Mouse (Mus musculus): ENCODE results near the gene Cops6. TPM values are rescaled to one million over a fixed set of nuclear protein-coding genes. Genes with fewer than 3 reads are reported as not detected.

The Cops6 gene
- polyA plus RNA-seq, 1 experiment from 2014 or later, result 242 TPM

MicroRNAs within 50 kb of the gene (microRNA counts, 519-probe panel; counts per million panel counts)
- microRNA mmu-miR-106b, result 6,516 counts per million, percentile 91 among the panel's probes with 10 or more counts
- 6,992 counts per million, percentile 93 among the panel's probes with 10 or more counts for microRNA mmu-miR-25
- microRNA mmu-miR-93, result 6,297 counts per million, percentile 90 among the panel's probes with 10 or more counts

Small RNAs within 50 kb of the gene (microRNA-seq; reads per million reads assigned to microRNA genes)
- gene Mir106b, result 3,860 reads per million, percentile 90 among the genes with 10 or more reads in this experiment
- gene Mir25, result 526 reads per million, percentile 74 among the genes with 10 or more reads in this experiment
- gene Mir93, result 5,507 reads per million, percentile 93 among the genes with 10 or more reads in this experiment

Other genes starting within 250 kb of the Cops6 start
- gene Cyp3a13, start 239.5 kb upstream of the Cops6 start, polyA plus RNA-seq (2014; fragmentation: Nextera tagmentation; extraction: Ambion mirVana), result not detected in 2 replicates
- 0.11 TPM in 1 of 2 replicates, not detected in the other for gene Gjc3, start 198.0 kb upstream of the Cops6 start, polyA plus RNA-seq (2014; fragmentation: Nextera tagmentation; extraction: Ambion mirVana)
- not detected in 2 replicates for gene Azgp1, start 179.6 kb upstream of the Cops6 start, polyA plus RNA-seq (2014; fragmentation: Nextera tagmentation; extraction: Ambion mirVana)
- gene Smok3a, start 139.8 kb upstream of the Cops6 start, polyA plus RNA-seq (2014; fragmentation: Nextera tagmentation; extraction: Ambion mirVana), result not detected in 2 replicates
- gene Smok3b, start 139.6 kb upstream of the Cops6 start, polyA plus RNA-seq (2014; fragmentation: Nextera tagmentation; extraction: Ambion mirVana), result not detected in 2 replicates
- not detected in 2 replicates for gene Smok3c, start 107.9 kb upstream of the Cops6 start, polyA plus RNA-seq (2014; fragmentation: Nextera tagmentation; extraction: Ambion mirVana)
- 13.3 and 13.8 TPM in 2 replicates for gene Zkscan1, start 76.0 kb upstream of the Cops6 start, polyA plus RNA-seq (2014; fragmentation: Nextera tagmentation; extraction: Ambion mirVana)
- 40.0 and 40.4 TPM in 2 replicates for gene Zscan21, start 44.2 kb upstream of the Cops6 start, polyA plus RNA-seq (2014; fragmentation: Nextera tagmentation; extraction: Ambion mirVana)
- 10.3 and 10.4 TPM in 2 replicates for gene Zfp113, start 5.3 kb upstream of the Cops6 start, polyA plus RNA-seq (2014; fragmentation: Nextera tagmentation; extraction: Ambion mirVana)
- 9.4 and 9.6 TPM in 2 replicates for gene Ap4m1, start 10.9 kb downstream of the Cops6 start, polyA plus RNA-seq (2014; fragmentation: Nextera tagmentation; extraction: Ambion mirVana)
- 89.0 and 102 TPM in 2 replicates for gene Mcm7, start 11.4 kb downstream of the Cops6 start, polyA plus RNA-seq (2014; fragmentation: Nextera tagmentation; extraction: Ambion mirVana)
- 65.2 and 66.0 TPM in 2 replicates for gene Taf6, start 26.4 kb downstream of the Cops6 start, polyA plus RNA-seq (2014; fragmentation: Nextera tagmentation; extraction: Ambion mirVana)
- gene Cnpy4, start 26.4 kb downstream of the Cops6 start, polyA plus RNA-seq (2014; fragmentation: Nextera tagmentation; extraction: Ambion mirVana), result 18.5 and 22.8 TPM in 2 replicates
- gene Mblac1, start 33.2 kb downstream of the Cops6 start, polyA plus RNA-seq (2014; fragmentation: Nextera tagmentation; extraction: Ambion mirVana), result 6.1 and 6.5 TPM in 2 replicates
- not detected in 2 replicates for gene Nxpe5, start 64.8 kb downstream of the Cops6 start, polyA plus RNA-seq (2014; fragmentation: Nextera tagmentation; extraction: Ambion mirVana)
- gene Lamtor4, start 94.4 kb downstream of the Cops6 start, polyA plus RNA-seq (2014; fragmentation: Nextera tagmentation; extraction: Ambion mirVana), result 80.5 and 93.6 TPM in 2 replicates
- gene BC037034, start 103.0 kb downstream of the Cops6 start, polyA plus RNA-seq (2014; fragmentation: Nextera tagmentation; extraction: Ambion mirVana), result 2.9 and 3.3 TPM in 2 replicates
- 0.57 and 0.75 TPM in 2 replicates for gene Gal3st4, start 111.8 kb downstream of the Cops6 start, polyA plus RNA-seq (2014; fragmentation: Nextera tagmentation; extraction: Ambion mirVana)
- 0.05 TPM in 1 of 2 replicates, not detected in the other for gene Gm43720, start 118.9 kb downstream of the Cops6 start, polyA plus RNA-seq (2014; fragmentation: Nextera tagmentation; extraction: Ambion mirVana)
- gene Gpc2, start 118.9 kb downstream of the Cops6 start, polyA plus RNA-seq (2014; fragmentation: Nextera tagmentation; extraction: Ambion mirVana), result 1.3 and 1.5 TPM in 2 replicates
- 2.0 and 2.1 TPM in 2 replicates for gene Stag3, start 119.2 kb downstream of the Cops6 start, polyA plus RNA-seq (2014; fragmentation: Nextera tagmentation; extraction: Ambion mirVana)
- gene Pvrig, start 180.9 kb downstream of the Cops6 start, polyA plus RNA-seq (2014; fragmentation: Nextera tagmentation; extraction: Ambion mirVana), result 0.26 TPM in 1 of 2 replicates, not detected in the other